Mouse (Mus musculus) left cerebral cortex, postnatal 4 days (tissue): Measurements from ENCODE around the gene Gm17026. TPM values are rescaled to one million over a fixed set of nuclear protein-coding genes. Genes with fewer than 3 reads are reported as not detected.
"Not testable (repeated sequence)": the region's sequence is repeated elsewhere in the genome, so short reads cannot be mapped to it uniquely, and the experiment has no call there.

Source experiments
- DNase-seq: peaks from one replicate; pipeline ENCODE4 v3.0.0-alpha.2; 2022
- intact Hi-C: fragments of 180-260 bp; cut with DNase I; formaldehyde crosslinking; loops from one replicate; pipeline ENCODE4 v1.15.1; 2025
- microRNA-seq: library from miRNA; unstranded; fragments of <30 nt; microRNA quantifications from one replicate; pipeline ENCODE4 v1.2.0, GENCODE M21; 2022
- total RNA-seq, 2 experiments: library from RNA; stranded (reverse); gene quantifications; 2 replicates each; pipeline ENCODE4 v1.2.3; 2021

Gm17026 gene
- not detected for total RNA-seq

GRCm38 (mm10) chr14:42259948-42260347 is at the start of gene Gm17026:
TSS of gene Gm17026 (minus strand) at chr14:42260048.
- intact Hi-C loops, DNase-seq: not testable (repeated sequence)

GRCm38 (mm10) chr14:42297258-42297657 is 37.4 kb upstream of the Gm17026 start, which contains the start of gene Gm9611:
TSS of gene Gm9611 (minus strand) at chr14:42297358.
- DNase-seq, intact Hi-C loops: not testable (repeated sequence)

GRCm38 (mm10) chr14:42216766-42217537 is 42.9 kb downstream of the Gm17026 start:
- intact Hi-C loops = not testable (repeated sequence)
- DNase-seq = peak; percentile 0

Small RNA genes lying within 50 kb of the gene (microRNA-seq; reads per million reads assigned to microRNA genes)
- gene Gm25208 (not detected), gene Gm25892 (not detected)

Other genes starting within 250 kb of the Gm17026 start
- gene Gm7951, start 142.7 kb downstream of the Gm17026 start, total RNA-seq = not detected
- gene Gm17027, start 97.4 kb downstream of the Gm17026 start, total RNA-seq = not detected
- 1 to 10 TPM; 1.6 to 2.2 TPM for gene Gm3573, start 69.3 kb downstream of the Gm17026 start, total RNA-seq
- not detected for gene Gm9611, start 37.3 kb upstream of the Gm17026 start, total RNA-seq
- not detected for gene Gm7995, start 50.2 kb upstream of the Gm17026 start, total RNA-seq
- not detected for gene Gm8005, start 179.6 kb upstream of the Gm17026 start, total RNA-seq
- gene Gm8011, start 203.8 kb upstream of the Gm17026 start, total RNA-seq = not detected
- gene Gm8020, start 242.3 kb upstream of the Gm17026 start, total RNA-seq = not detected